Mouse (Mus musculus) kidney, postnatal 0 days (tissue): ENCODE results near the gene Frmd8. TPM values are rescaled to one million over a fixed set of nuclear protein-coding genes. Genes with fewer than 3 reads are reported as not detected.
"Not testable (repeated sequence)": the region's sequence is repeated elsewhere in the genome, so short reads cannot be mapped to it uniquely, and the experiment has no call there.

Source experiments
- ATAC-seq: fragments of 200-750 bp; cut with Nextera tagmentation; replicated peaks from 2 replicates; pipeline ENCODE4 v1.8.0; 2017; ENCODE audit warnings: low read depth, moderate number of reproducible peaks, moderate TSS enrichment, moderate library complexity; ENCODE audit not compliant: low FRiP score
- DNase-seq: peaks from one replicate; pipeline ENCODE4 v3.0.0-alpha.2; 2016; ENCODE audit warnings: low spot score
- H3K27ac ChIP-seq: fragments of 300-500 bp; sonication (generic); 2 replicates; pipeline ENCODE4 v1.5.1; 2014; ENCODE audit warnings: mild to moderate bottlenecking
- H3K27me3 ChIP-seq: fragments of 300-500 bp; sonication (generic); 2 replicates; pipeline ENCODE4 v1.6.1; 2014; ENCODE audit warnings: low read length, mixed read lengths; ENCODE audit not compliant: insufficient read depth
- H3K36me3 ChIP-seq: fragments of 300-500 bp; sonication (generic); 2 replicates; pipeline ENCODE4 v1.6.1; 2014; ENCODE audit warnings: low read length, mixed read lengths; ENCODE audit not compliant: insufficient read depth
- H3K4me1 ChIP-seq: fragments of 300-500 bp; sonication (generic); replicated peaks from 2 replicates; pipeline ENCODE4 v1.6.1; 2014; ENCODE audit warnings: antibody characterized with exemption, low read length, mixed read lengths; ENCODE audit not compliant: insufficient read depth
- H3K4me2 ChIP-seq: fragments of 300-500 bp; sonication (generic); 2 replicates; pipeline ENCODE4 v1.6.1; 2014; ENCODE audit warnings: mild to moderate bottlenecking, low read length, moderate library complexity, mixed read lengths
- H3K4me3 ChIP-seq: fragments of 300-500 bp; sonication (generic); replicated peaks from 2 replicates; pipeline ENCODE4 v1.5.1; 2014; ENCODE audit warnings: low read depth, low read length
- H3K9ac ChIP-seq: fragments of 300-500 bp; sonication (generic); 2 replicates; pipeline ENCODE4 v1.6.1; 2014; ENCODE audit warnings: low read depth, low read length
- H3K9me3 ChIP-seq: fragments of 300-500 bp; sonication (generic); replicated peaks from 2 replicates; pipeline ENCODE4 v1.6.1; 2016; ENCODE audit warnings: low read length, inconsistent platforms, mixed read lengths
- CTCF ChIP-seq: IDR thresholded peaks from 2 replicates; pipeline ENCODE4 v1.5.1; 2016; ENCODE audit warnings: antibody characterized with exemption, low read depth, mild to moderate bottlenecking, moderate library complexity
- WGBS: fragments of 180-500 bp; shearing (Covaris S2); extraction: QIAGEN DNeasy Blood & Tissue Kit; methylation state at CpG from one replicate; pipeline ENCODE4 v1.1.7; 2014; 5-methylcytosine and 5-hydroxymethylcytosine counted together
- polyA plus RNA-seq: library from polyadenylated mRNA; unstranded; fragments of >200 nt; fragmentation: Nextera tagmentation; extraction: Ambion mirVana; gene quantifications from 2 replicates; pipeline ENCODE4 v1.2.1, GENCODE M21; 2015

The Frmd8 gene
- polyA plus RNA-seq, 1 experiment from 2014 or later: 31.6 TPM

DNA sequence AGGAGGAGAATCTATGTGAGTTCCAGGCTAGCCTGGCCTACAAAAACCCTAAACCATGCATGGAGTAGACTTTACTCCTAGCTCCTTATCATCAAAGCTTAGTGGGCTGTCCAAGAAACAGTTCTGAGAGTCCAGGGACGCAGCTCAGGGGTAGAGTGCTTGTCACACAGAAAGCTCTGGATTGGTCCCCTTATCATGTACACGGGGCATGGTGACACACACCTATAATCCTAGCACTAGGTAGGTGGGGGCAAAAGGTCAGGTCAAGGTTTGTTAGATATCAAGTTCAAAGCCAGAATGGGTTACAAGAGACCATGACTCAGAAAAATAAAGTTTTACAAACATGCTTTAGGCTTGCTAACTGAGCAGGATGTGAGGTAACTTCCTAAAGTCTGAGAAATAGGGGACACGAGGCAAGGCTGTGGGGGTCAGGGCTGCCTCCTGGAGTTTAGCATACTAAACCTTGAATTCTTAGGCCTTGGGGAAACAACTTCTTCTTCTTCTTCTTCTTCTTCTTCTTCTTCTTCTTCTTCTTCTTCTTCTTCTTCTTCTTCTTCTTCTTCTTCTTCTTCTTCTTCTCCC lies 12.3 kb upstream of the Frmd8 start:
- 74% methylated on average over 3 of the region's 3 CpGs for WGBS

DNA sequence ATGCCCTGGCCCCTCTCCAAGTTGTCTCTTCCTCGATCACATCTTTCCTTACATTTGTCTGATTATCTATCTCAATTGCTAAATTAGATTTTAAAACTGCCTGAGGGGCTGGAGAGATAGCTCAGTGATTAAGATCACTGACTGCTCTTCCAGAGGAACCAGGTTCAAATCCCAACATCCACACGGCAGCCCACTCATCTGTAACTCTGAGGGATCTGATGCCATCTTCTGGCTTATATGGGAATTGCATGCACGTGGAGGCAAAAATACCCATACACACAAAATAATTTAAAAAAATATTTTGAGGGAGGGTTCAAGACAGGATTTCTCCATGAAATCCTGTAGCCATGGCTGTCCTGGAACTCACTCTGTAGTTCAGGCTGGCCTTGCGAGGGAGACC lies 10.8 kb upstream of the Frmd8 start:
- Histone ChIP-seq H3K4me2 (no peak overlapping the region), H3K27ac (no peak overlapping the region), H3K36me3 (0 out of 2 replicates have a peak, but pooled peaks cover 6% of the 10 kb centered on the region), H3K4me3 (no peak overlapping the region), H3K9me3 (no peaks in the 10 kb centered on the region), H3K4me1 (no peaks in the 10 kb centered on the region; the same call in 1 of the 2 replicates), H3K27me3 (no peaks in the 10 kb centered on the region), H3K9ac (no peak overlapping the region)
- ATAC-seq (no peak), DNase-seq (no peak)
- 65% methylated on average over 4 of the region's 4 CpGs for WGBS
- peak; percentile 70 for TF ChIP-seq CTCF

More for the DNA sequence above, 12.3 kb upstream of the Frmd8 start:
- no peaks in the 10 kb centered on the region for H3K27me3 ChIP-seq
- TF ChIP-seq CTCF: no peak
- H3K36me3 ChIP-seq: 0 out of 2 replicates have a peak, but pooled peaks cover 3% of the 10 kb centered on the region
- no peaks in the 10 kb centered on the region for H3K9me3 ChIP-seq
- DNase-seq: no peak
- no peak overlapping the region for H3K4me3 ChIP-seq
- H3K4me2 ChIP-seq: no peak overlapping the region
- H3K27ac ChIP-seq: no peak overlapping the region
- no peak overlapping the region for H3K9ac ChIP-seq
- ATAC-seq: no peak
- no peaks in the 10 kb centered on the region for H3K4me1 ChIP-seq

DNA sequence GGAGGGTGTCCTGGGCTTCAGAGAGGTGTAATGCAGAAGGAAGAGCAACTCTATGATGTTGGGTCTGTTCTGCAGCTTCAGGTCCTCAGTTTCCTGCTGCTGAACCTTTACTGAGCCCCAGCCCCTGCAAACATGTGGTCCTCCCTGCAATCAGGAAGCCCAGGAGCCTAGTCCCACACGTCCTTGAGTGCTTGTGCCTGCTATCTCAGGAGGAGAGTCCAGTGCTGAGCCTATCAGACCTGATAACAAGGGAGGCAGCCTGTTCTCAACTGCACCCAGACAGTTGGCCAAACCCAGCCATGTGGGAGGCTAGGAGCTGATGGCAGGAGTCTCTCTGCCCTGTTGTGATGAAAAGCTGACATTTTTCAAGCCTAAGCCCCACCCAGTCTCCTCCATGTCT lies 8.9 kb upstream of the Frmd8 start:
- DNase-seq: no peak
- Histone ChIP-seq H3K27me3 (no peaks in the 10 kb centered on the region), H3K27ac (no peak overlapping the region), H3K9me3 (no peaks in the 10 kb centered on the region), H3K4me2 (no peak overlapping the region), H3K36me3 (0 out of 2 replicates have a peak, but pooled peaks cover 6% of the 10 kb centered on the region), H3K4me3 (no peak overlapping the region), H3K4me1 (no peaks in the 10 kb centered on the region; the same call in 1 of the 2 replicates), H3K9ac (no peak overlapping the region)
- no peak for ATAC-seq
- TF ChIP-seq CTCF: no peak
- WGBS: 59% methylated on average over 1 of the region's 1 CpGs

DNA sequence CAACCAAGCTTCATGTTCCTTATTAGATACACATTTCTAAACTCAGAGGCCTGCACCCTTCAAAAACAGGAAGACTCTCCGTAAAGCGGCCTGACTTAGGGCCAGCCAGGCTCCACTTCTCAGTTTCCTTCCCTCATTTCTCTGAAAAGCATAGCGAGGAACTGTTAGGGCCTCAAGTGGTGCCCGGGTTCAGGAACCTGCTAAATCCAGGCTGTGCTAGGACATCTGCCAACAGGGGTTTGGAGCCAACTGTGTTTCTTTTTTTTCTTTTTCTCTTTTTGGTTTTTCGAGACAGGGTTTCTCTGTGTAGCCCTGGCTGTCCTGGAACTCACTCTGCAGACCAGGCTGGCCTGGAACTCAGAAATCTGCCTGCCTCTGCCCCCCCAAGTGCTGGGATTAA lies 7.0 kb upstream of the Frmd8 start:
- not testable (repeated sequence) for ATAC-seq, H3K36me3 ChIP-seq, H3K9me3 ChIP-seq, H3K4me2 ChIP-seq, H3K9ac ChIP-seq, DNase-seq, H3K4me3 ChIP-seq, H3K4me1 ChIP-seq, H3K27me3 ChIP-seq, H3K27ac ChIP-seq
- 83% methylated on average over 5 of the region's 5 CpGs for WGBS

DNA sequence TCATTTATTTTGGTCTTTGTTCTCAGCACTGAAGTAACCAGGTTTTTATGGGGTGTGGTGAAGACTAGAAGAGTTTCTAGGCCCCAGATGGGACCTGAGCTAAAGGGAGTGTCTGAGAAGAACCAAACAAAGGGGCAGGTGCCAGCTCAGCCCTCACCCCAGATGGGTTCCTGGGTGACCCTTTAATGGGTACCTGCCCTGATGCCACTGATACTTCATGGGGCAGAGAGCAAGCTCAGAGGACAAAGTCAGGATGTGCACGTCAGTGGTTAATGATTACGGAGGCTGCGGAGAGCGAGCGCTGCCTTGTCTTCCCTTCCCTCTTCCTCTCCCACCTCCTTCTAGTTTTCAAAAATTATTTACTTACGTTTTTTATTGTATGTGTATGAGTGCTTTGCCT lies 6.1 kb upstream of the Frmd8 start:
- no peak overlapping the region for H3K4me3 ChIP-seq
- WGBS: 79% methylated on average over 6 of the region's 6 CpGs
- DNase-seq: no peak
- peaks cover 11% of the 10 kb centered on the region; the same call in 1 of the 2 replicates for H3K4me1 ChIP-seq
- 0 out of 2 replicates have a peak overlapping the region, but pooled peaks have one; percentile 8 for H3K9ac ChIP-seq
- no peaks in the 10 kb centered on the region for H3K27me3 ChIP-seq
- ATAC-seq: no peak
- H3K4me2 ChIP-seq: no peak overlapping the region
- TF ChIP-seq CTCF: no peak
- H3K36me3 ChIP-seq: 0 out of 2 replicates have a peak, but pooled peaks cover 6% of the 10 kb centered on the region
- H3K27ac ChIP-seq: no peak overlapping the region
- H3K9me3 ChIP-seq: no peaks in the 10 kb centered on the region

DNA sequence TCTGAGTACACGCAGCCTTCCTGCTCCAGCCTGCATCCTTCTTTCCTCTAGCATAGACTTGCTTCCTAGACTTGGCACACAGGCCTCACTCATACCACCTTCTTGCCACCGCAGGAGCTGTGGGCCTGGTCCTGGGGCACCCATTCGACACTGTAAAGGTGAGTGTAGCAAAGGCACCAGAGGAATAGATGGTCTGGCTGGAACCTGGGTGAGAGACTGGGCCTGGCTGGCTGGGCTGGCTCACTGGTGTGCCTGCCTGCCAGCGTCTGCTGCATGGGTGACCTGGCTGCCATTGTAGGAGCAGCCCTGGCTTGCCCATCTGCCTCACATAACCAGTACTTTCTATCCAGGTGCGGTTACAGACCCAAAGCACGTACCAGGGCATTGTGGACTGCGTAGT lies 4.7 kb upstream of the Frmd8 start:
- no peaks in the 10 kb centered on the region for H3K27me3 ChIP-seq
- no peak overlapping the region for H3K4me3 ChIP-seq
- DNase-seq (no peak), ATAC-seq (no peak)
- no peaks in the 10 kb centered on the region for H3K9me3 ChIP-seq
- H3K4me2 ChIP-seq: peak overlapping the region; percentile 5; the same call in 1 of the 2 replicates
- 0 out of 2 replicates have a peak, but pooled peaks cover 6% of the 10 kb centered on the region for H3K36me3 ChIP-seq
- peaks cover 14% of the 10 kb centered on the region; the same call in 1 of the 2 replicates for H3K4me1 ChIP-seq
- WGBS: 95% methylated on average over 7 of the region's 7 CpGs
- H3K9ac ChIP-seq: no peak overlapping the region
- no peak for TF ChIP-seq CTCF
- 0 out of 2 replicates have a peak overlapping the region, but pooled peaks have one; percentile 5 for H3K27ac ChIP-seq
